Mouse (Mus musculus) heart, postnatal 0 days (tissue): ENCODE measurements at regions not wholly inside any gene's neighbourhood (a gene's known extent, or its start where the extent isn't known, plus 50 kb on each side); places are given as distances from the start of the nearest gene placed in this dataset.

Experiments used
- CTCF ChIP-seq: IDR thresholded peaks from 2 replicates; pipeline ENCODE4 v1.5.1; 2016; ENCODE audit warnings: antibody characterized with exemption, control low read depth, low read depth
- EP300 ChIP-seq: IDR thresholded peaks from 2 replicates; pipeline ENCODE4 v1.6.1; 2016; ENCODE audit warnings: antibody characterized with exemption, low read depth

DNA sequence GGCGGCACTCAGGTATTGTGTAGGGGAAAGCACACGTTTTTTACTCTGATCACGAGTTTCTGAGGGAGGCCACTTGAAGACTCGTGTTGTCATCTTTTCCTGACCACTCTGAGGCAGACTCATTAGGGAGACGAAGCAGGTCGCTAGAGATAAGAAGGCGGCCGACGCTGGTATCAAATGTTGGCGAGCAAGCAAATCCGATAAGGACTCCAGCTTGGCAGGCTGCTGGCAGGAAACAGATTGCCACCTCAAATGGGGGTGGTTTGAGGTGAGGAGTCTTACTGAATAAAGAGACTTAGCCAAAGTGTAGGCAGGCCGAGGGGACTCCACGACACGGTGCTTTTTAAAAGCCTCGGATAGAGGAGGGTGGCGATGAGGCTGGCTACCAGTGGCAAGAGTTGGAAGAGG is 262.7 kb upstream of the Got2 start:
- TF ChIP-seq CTCF, result no peak
- TF ChIP-seq EP300, result no peak
